Mouse (Mus musculus): ENCODE data around the gene Neurl1a.
A peak's percentile ranks its signal among the peaks of the same experiment; 100 is the strongest.

Neurl1a gene

GRCm38 (mm10) chr19:47247791-47248190 is 69.2 kb downstream of the Neurl1a start:
- DNase-seq (ENCODE audit: low spot score in 2 of 2) = no peak

- no peak for DNase-seq (ENCODE audit: low spot score in 2 of 2)
Observed at GRCm38 (mm10) chr19:47248296-47248695, 69.7 kb downstream of the Neurl1a start.

- no peak for DNase-seq (ENCODE audit: low spot score in 2 of 2)
Observed at GRCm38 (mm10) chr19:47248906-47249568, 70.4 kb downstream of the Neurl1a start.

- DNase-seq (ENCODE audit: low spot score in 2 of 2) = no peak
Observed at GRCm38 (mm10) chr19:47250931-47251330, 72.3 kb downstream of the Neurl1a start.

- DNase-seq (ENCODE audit: low spot score in 2 of 2) = no peak
Observed at GRCm38 (mm10) chr19:47253053-47253628, 74.5 kb downstream of the Neurl1a start.

- no peak for DNase-seq (ENCODE audit: low spot score in 2 of 2)
Observed at GRCm38 (mm10) chr19:47255036-47255435, 76.4 kb downstream of the Neurl1a start.

- DNase-seq (ENCODE audit: low spot score in 2 of 2) = no peak
Observed at GRCm38 (mm10) chr19:47255919-47256318, 77.3 kb downstream of the Neurl1a start.

- DNase-seq (ENCODE audit: low spot score in 2 of 2) = no peak
Observed at GRCm38 (mm10) chr19:47259581-47259980, 81.0 kb downstream of the Neurl1a start.

- no peak for DNase-seq (ENCODE audit: low spot score in 2 of 2)
Observed at GRCm38 (mm10) chr19:47261196-47261595, 82.6 kb downstream of the Neurl1a start.

- DNase-seq (ENCODE audit: low spot score in 2 of 2) = no peak
Observed at GRCm38 (mm10) chr19:47263621-47264020, 85.0 kb downstream of the Neurl1a start.

GRCm38 (mm10) chr19:47264322-47265092 is 85.9 kb downstream of the Neurl1a start:
- peak; percentile 57 to 72 for DNase-seq (ENCODE audit: low spot score in 2 of 2)

GRCm38 (mm10) chr19:47266070-47266801 is 87.6 kb downstream of the Neurl1a start:
- DNase-seq (ENCODE audit: low spot score in 2 of 2) = no peak

- no peak for DNase-seq (ENCODE audit: low spot score in 2 of 2)
Observed at GRCm38 (mm10) chr19:47267066-47267465, 88.4 kb downstream of the Neurl1a start.

- no peak for DNase-seq (ENCODE audit: low spot score in 2 of 2)
Observed at GRCm38 (mm10) chr19:47269729-47270128, 91.1 kb downstream of the Neurl1a start.

- DNase-seq (ENCODE audit: low spot score in 2 of 2) = no peak
Observed at GRCm38 (mm10) chr19:47270520-47270919, 91.9 kb downstream of the Neurl1a start.

GRCm38 (mm10) chr19:47276730-47277129 is 98.1 kb downstream of the Neurl1a start:
- DNase-seq (ENCODE audit: low spot score in 2 of 2) = peak in 1 of 2 experiments; percentile 60

- DNase-seq (ENCODE audit: low spot score in 2 of 2) = no peak
Observed at GRCm38 (mm10) chr19:47279372-47279771, 100.8 kb downstream of the Neurl1a start.

- DNase-seq (ENCODE audit: low spot score in 2 of 2) = peak; percentile 57 to 60
Observed at GRCm38 (mm10) chr19:47279788-47280532, 101.3 kb downstream of the Neurl1a start.

- DNase-seq (ENCODE audit: low spot score in 2 of 2) = no peak
Observed at GRCm38 (mm10) chr19:47280894-47281293, 102.3 kb downstream of the Neurl1a start.

- DNase-seq (ENCODE audit: low spot score in 2 of 2) = no peak
Observed at GRCm38 (mm10) chr19:47282050-47282454, 103.4 kb downstream of the Neurl1a start.

- no peak for DNase-seq (ENCODE audit: low spot score in 2 of 2)
Observed at GRCm38 (mm10) chr19:47282688-47283215, 104.1 kb downstream of the Neurl1a start.
